Mouse (Mus musculus) embryonic facial prominence, embryonic 12.5 days (tissue): ENCODE results near the gene Cacul1. TPM values are rescaled to one million over a fixed set of nuclear protein-coding genes. Genes with fewer than 3 reads are reported as not detected.

ENCODE experiments used
- ATAC-seq: fragments of 200-750 bp; cut with Nextera tagmentation; 2 replicates; pipeline ENCODE4 v1.8.0; 2017; ENCODE audit not compliant: insufficient number of reproducible peaks, insufficient read depth, low FRiP score, low TSS enrichment
- H3K27ac ChIP-seq: fragments of 300-500 bp; sonication (generic); 2 replicates; pipeline ENCODE4 v1.5.1; 2016; ENCODE audit warnings: mild to moderate bottlenecking
- H3K27me3 ChIP-seq: fragments of 300-500 bp; sonication (generic); 2 replicates; pipeline ENCODE4 v1.6.1; 2016; ENCODE audit warnings: mild to moderate bottlenecking, moderate library complexity
- H3K36me3 ChIP-seq: fragments of 300-500 bp; sonication (generic); 2 replicates; pipeline ENCODE4 v1.6.1; 2016; ENCODE audit warnings: mild to moderate bottlenecking
- H3K4me1 ChIP-seq: fragments of 300-500 bp; sonication (generic); 2 replicates; pipeline ENCODE4 v1.6.1; 2016
- H3K4me2 ChIP-seq: fragments of 300-500 bp; sonication (generic); replicated peaks from 2 replicates; pipeline ENCODE4 v1.6.1; 2016; ENCODE audit warnings: mild to moderate bottlenecking, moderate library complexity
- H3K4me3 ChIP-seq: fragments of 300-500 bp; sonication (generic); 2 replicates; pipeline ENCODE4 v1.5.1; 2016; ENCODE audit warnings: mild to moderate bottlenecking
- H3K9ac ChIP-seq: fragments of 300-500 bp; sonication (generic); 2 replicates; pipeline ENCODE4 v1.6.1; 2016; ENCODE audit warnings: mild to moderate bottlenecking, moderate library complexity
- H3K9me3 ChIP-seq: fragments of 300-500 bp; sonication (generic); 2 replicates; pipeline ENCODE4 v1.6.1; 2016; ENCODE audit warnings: mild to moderate bottlenecking, moderate library complexity
- WGBS: fragments of 180-500 bp; shearing (Covaris S2); methylation state at CpG from one replicate; pipeline ENCODE4 v1.1.7; 2016; 5-methylcytosine and 5-hydroxymethylcytosine counted together
- polyA plus RNA-seq: library from polyadenylated mRNA; unstranded; fragments of >200 nt; fragmentation: Nextera tagmentation; extraction: Ambion mirVana; gene quantifications from 2 replicates; pipeline ENCODE4 v1.2.1, GENCODE M21; 2016

Cacul1 gene
- polyA plus RNA-seq, 1 experiment from 2014 or later: 35.5 TPM

- no peak for ATAC-seq
- Histone ChIP-seq H3K9me3 (no peaks in the 10 kb centered on the region), H3K36me3 (peaks cover 23% of the 10 kb centered on the region; the same call in 1 of the 2 replicates), H3K27ac (no peak overlapping the region), H3K27me3 (no peaks in the 10 kb centered on the region), H3K4me3 (no peak overlapping the region), H3K4me2 (no peak overlapping the region), H3K4me1 (no peaks in the 10 kb centered on the region), H3K9ac (no peak overlapping the region)
- WGBS: 89% methylated on average over 3 of the region's 3 CpGs
Measured at GRCm38 (mm10) chr19:60528602-60529001, 52.2 kb downstream of the Cacul1 start.

- no peak overlapping the region for H3K4me2 ChIP-seq
- ATAC-seq: no peak
- no peak overlapping the region for H3K4me3 ChIP-seq
- no peaks in the 10 kb centered on the region for H3K9me3 ChIP-seq
- no peak overlapping the region for H3K9ac ChIP-seq
- H3K27ac ChIP-seq: no peak overlapping the region
- no peaks in the 10 kb centered on the region for H3K4me1 ChIP-seq
- WGBS: 90% methylated on average over 4 of the region's 4 CpGs
- no peaks in the 10 kb centered on the region for H3K27me3 ChIP-seq
- peaks cover 23% of the 10 kb centered on the region; the same call in 1 of the 2 replicates for H3K36me3 ChIP-seq
Measured at GRCm38 (mm10) chr19:60526876-60527275, 53.9 kb downstream of the Cacul1 start.

GRCm38 (mm10) chr19:60525086-60525485, 55.7 kb downstream of the Cacul1 start:
- no peak overlapping the region for H3K9ac ChIP-seq
- no peak for ATAC-seq
- no peaks in the 10 kb centered on the region for H3K9me3 ChIP-seq
- no peak overlapping the region for H3K4me2 ChIP-seq
- no peaks in the 10 kb centered on the region for H3K4me1 ChIP-seq
- H3K27me3 ChIP-seq: no peaks in the 10 kb centered on the region
- peaks cover 20% of the 10 kb centered on the region; the same call in 1 of the 2 replicates for H3K36me3 ChIP-seq
- WGBS: 76% methylated on average over 1 of the region's 1 CpGs
- H3K27ac ChIP-seq: no peak overlapping the region
- H3K4me3 ChIP-seq: no peak overlapping the region

- no peak overlapping the region for H3K4me2 ChIP-seq
- no peak overlapping the region for H3K4me3 ChIP-seq
- WGBS: 90% methylated on average over 3 of the region's 3 CpGs
- H3K27ac ChIP-seq: no peak overlapping the region
- no peaks in the 10 kb centered on the region for H3K9me3 ChIP-seq
- H3K27me3 ChIP-seq: no peaks in the 10 kb centered on the region
- peaks cover 17% of the 10 kb centered on the region; the same call in 1 of the 2 replicates for H3K36me3 ChIP-seq
- ATAC-seq: no peak
- no peaks in the 10 kb centered on the region for H3K4me1 ChIP-seq
- no peak overlapping the region for H3K9ac ChIP-seq
Measured at GRCm38 (mm10) chr19:60524678-60525077, 56.1 kb downstream of the Cacul1 start.

GRCm38 (mm10) chr19:60520131-60520530, 60.7 kb downstream of the Cacul1 start:
- no peaks in the 10 kb centered on the region for H3K4me1 ChIP-seq

GRCm38 (mm10) chr19:60515064-60515463, 65.8 kb downstream of the Cacul1 start:
- Histone ChIP-seq H3K9me3 (no peaks in the 10 kb centered on the region), H3K36me3 (no peaks in the 10 kb centered on the region), H3K4me2 (no peak overlapping the region), H3K9ac (no peak overlapping the region), H3K4me3 (no peak overlapping the region), H3K27me3 (no peaks in the 10 kb centered on the region), H3K27ac (no peak overlapping the region), H3K4me1 (no peaks in the 10 kb centered on the region)
- ATAC-seq: no peak
- WGBS: 67% methylated on average over 2 of the region's 2 CpGs

More at GRCm38 (mm10) chr19:60520131-60520530, 60.7 kb downstream of the Cacul1 start:
- H3K36me3 ChIP-seq: 0 out of 2 replicates have a peak, but pooled peaks cover 8% of the 10 kb centered on the region
- no peak for ATAC-seq
- no peaks in the 10 kb centered on the region for H3K9me3 ChIP-seq
- no peak overlapping the region for H3K4me2 ChIP-seq
- no peak overlapping the region for H3K9ac ChIP-seq
- WGBS: 88% methylated on average over 3 of the region's 3 CpGs
- H3K4me3 ChIP-seq: no peak overlapping the region
- H3K27ac ChIP-seq: no peak overlapping the region
- H3K27me3 ChIP-seq: no peaks in the 10 kb centered on the region

GRCm38 (mm10) chr19:60513431-60513830, 67.4 kb downstream of the Cacul1 start:
- Histone ChIP-seq H3K4me2 (no peak overlapping the region), H3K27me3 (no peaks in the 10 kb centered on the region), H3K9ac (no peak overlapping the region), H3K36me3 (no peaks in the 10 kb centered on the region), H3K4me3 (no peak overlapping the region), H3K4me1 (no peaks in the 10 kb centered on the region), H3K9me3 (no peaks in the 10 kb centered on the region), H3K27ac (no peak overlapping the region)
- WGBS: 59% methylated on average over 3 of the region's 3 CpGs
- ATAC-seq: no peak

GRCm38 (mm10) chr19:60500209-60500608, 80.6 kb downstream of the Cacul1 start:
- Histone ChIP-seq H3K27me3 (no peaks in the 10 kb centered on the region), H3K4me1 (no peaks in the 10 kb centered on the region), H3K9me3 (no peaks in the 10 kb centered on the region), H3K9ac (no peak overlapping the region), H3K4me3 (no peak overlapping the region), H3K27ac (no peak overlapping the region), H3K36me3 (no peaks in the 10 kb centered on the region), H3K4me2 (no peak overlapping the region)
- no peak for ATAC-seq

GRCm38 (mm10) chr19:60497171-60497570, 83.7 kb downstream of the Cacul1 start:
- 68% methylated on average over 4 of the region's 4 CpGs for WGBS

GRCm38 (mm10) chr19:60495772-60496171, 85.1 kb downstream of the Cacul1 start:
- WGBS: 61% methylated on average over 3 of the region's 3 CpGs
- no peak overlapping the region for H3K27ac ChIP-seq
- no peaks in the 10 kb centered on the region for H3K36me3 ChIP-seq
- no peak for ATAC-seq
- no peak overlapping the region for H3K4me2 ChIP-seq
- no peak overlapping the region for H3K9ac ChIP-seq
- no peaks in the 10 kb centered on the region for H3K27me3 ChIP-seq
- H3K9me3 ChIP-seq: no peaks in the 10 kb centered on the region
- H3K4me1 ChIP-seq: no peaks in the 10 kb centered on the region
- H3K4me3 ChIP-seq: no peak overlapping the region

More at GRCm38 (mm10) chr19:60497171-60497570, 83.7 kb downstream of the Cacul1 start:
- Histone ChIP-seq H3K4me2 (no peak overlapping the region), H3K4me3 (no peak overlapping the region), H3K27ac (no peak overlapping the region), H3K4me1 (no peaks in the 10 kb centered on the region), H3K27me3 (no peaks in the 10 kb centered on the region), H3K9ac (no peak overlapping the region), H3K36me3 (no peaks in the 10 kb centered on the region), H3K9me3 (no peaks in the 10 kb centered on the region)
- ATAC-seq: no peak

- Histone ChIP-seq H3K9me3 (no peaks in the 10 kb centered on the region), H3K4me3 (no peak overlapping the region), H3K36me3 (no peaks in the 10 kb centered on the region), H3K27me3 (no peaks in the 10 kb centered on the region), H3K9ac (no peak overlapping the region), H3K4me2 (no peak overlapping the region), H3K27ac (no peak overlapping the region), H3K4me1 (no peaks in the 10 kb centered on the region)
- ATAC-seq: no peak
- 82% methylated on average over 1 of the region's 1 CpGs for WGBS
Measured at GRCm38 (mm10) chr19:60489566-60489965, 91.3 kb downstream of the Cacul1 start.

- H3K9me3 ChIP-seq: no peaks in the 10 kb centered on the region
- no peak overlapping the region for H3K9ac ChIP-seq
- H3K27ac ChIP-seq: no peak overlapping the region
- H3K27me3 ChIP-seq: no peaks in the 10 kb centered on the region
- H3K4me2 ChIP-seq: no peak overlapping the region
- H3K4me3 ChIP-seq: no peak overlapping the region
- ATAC-seq: no peak
- H3K36me3 ChIP-seq: no peaks in the 10 kb centered on the region
- no peaks in the 10 kb centered on the region for H3K4me1 ChIP-seq
Measured at GRCm38 (mm10) chr19:60485261-60485660, 95.6 kb downstream of the Cacul1 start.

- Histone ChIP-seq H3K4me3 (no peak overlapping the region), H3K4me1 (no peaks in the 10 kb centered on the region), H3K9me3 (no peaks in the 10 kb centered on the region), H3K27me3 (no peaks in the 10 kb centered on the region), H3K9ac (no peak overlapping the region), H3K4me2 (no peak overlapping the region), H3K36me3 (no peaks in the 10 kb centered on the region), H3K27ac (no peak overlapping the region)
- ATAC-seq: no peak
- WGBS: 53% methylated on average over 1 of the region's 1 CpGs
Measured at GRCm38 (mm10) chr19:60478859-60479258, 102.0 kb downstream of the Cacul1 start.
